Mouse (Mus musculus) lung, postnatal 0 days (tissue): ENCODE measurements around the gene Zfp827. TPM values are rescaled to one million over a fixed set of nuclear protein-coding genes. Genes with fewer than 3 reads are reported as not detected.

Experiments used
- ATAC-seq: fragments of 200-750 bp; cut with Nextera tagmentation; 2 replicates; pipeline ENCODE4 v1.8.0; 2017; ENCODE audit warnings: moderate library complexity
- DNase-seq: peaks from one replicate; pipeline ENCODE4 v3.0.0-alpha.2; 2016; ENCODE audit warnings: low spot score
- H3K27ac ChIP-seq: fragments of 300-500 bp; sonication (generic); 2 replicates; pipeline ENCODE4 v1.5.1; 2014; ENCODE audit warnings: antibody characterized with exemption, mild to moderate bottlenecking, low read length, mixed read lengths
- H3K27me3 ChIP-seq: fragments of 300-500 bp; sonication (generic); replicated peaks from 2 replicates; pipeline ENCODE4 v1.6.1; 2014; ENCODE audit warnings: low read length, mixed read lengths; ENCODE audit not compliant: insufficient read depth
- H3K36me3 ChIP-seq: fragments of 300-500 bp; sonication (generic); 2 replicates; pipeline ENCODE4 v1.6.1; 2014; ENCODE audit warnings: low read length, mixed read lengths; ENCODE audit not compliant: insufficient read depth
- H3K4me1 ChIP-seq: fragments of 300-500 bp; sonication (generic); 2 replicates; pipeline ENCODE4 v1.6.1; 2014; ENCODE audit warnings: antibody characterized with exemption, low read depth, low read length, mixed read lengths; ENCODE audit not compliant: insufficient read depth
- H3K4me2 ChIP-seq: fragments of 300-500 bp; sonication (generic); replicated peaks from 2 replicates; pipeline ENCODE4 v1.6.1; 2014; ENCODE audit warnings: low read depth, mild to moderate bottlenecking, low read length, moderate library complexity, mixed read lengths
- H3K4me3 ChIP-seq: fragments of 300-500 bp; sonication (generic); 2 replicates; pipeline ENCODE4 v1.5.1; 2014; ENCODE audit warnings: low read depth, low read length
- H3K9ac ChIP-seq: fragments of 300-500 bp; sonication (generic); replicated peaks from 2 replicates; pipeline ENCODE4 v1.6.1; 2014; ENCODE audit warnings: low read depth, mild to moderate bottlenecking
- H3K9me3 ChIP-seq: fragments of 300-500 bp; sonication (generic); 2 replicates; pipeline ENCODE4 v1.6.1; 2016; ENCODE audit warnings: low read length, mixed read lengths
- CTCF ChIP-seq: IDR thresholded peaks from 2 replicates; pipeline ENCODE4 v1.5.1; 2016; ENCODE audit warnings: antibody characterized with exemption, mild to moderate bottlenecking
- EP300 ChIP-seq: IDR thresholded peaks from 2 replicates; pipeline ENCODE4 v1.6.1; 2016; ENCODE audit warnings: antibody characterized with exemption, mild to moderate bottlenecking, control low read depth
- WGBS: fragments of 180-500 bp; shearing (Covaris S2); extraction: QIAGEN DNeasy Blood & Tissue Kit; methylation state at CpG from one replicate; pipeline ENCODE4 v1.1.7; 2014; 5-methylcytosine and 5-hydroxymethylcytosine counted together
- polyA plus RNA-seq: library from polyadenylated mRNA; unstranded; fragments of >200 nt; fragmentation: Nextera tagmentation; extraction: Ambion mirVana; gene quantifications from 2 replicates; pipeline ENCODE4 v1.2.1, GENCODE M21; 2015

The Zfp827 gene
- polyA plus RNA-seq, 1 experiment from 2014 or later = 3.4 TPM

- H3K4me1 ChIP-seq = no peaks in the 10 kb centered on the region
- no peak overlapping the region for H3K4me2 ChIP-seq
- H3K4me3 ChIP-seq = no peak overlapping the region
- DNase-seq = no peak
- TF ChIP-seq CTCF = no peak
- no peak for TF ChIP-seq EP300
- WGBS = 78% methylated on average over 3 of the region's 3 CpGs
- no peaks in the 10 kb centered on the region for H3K27me3 ChIP-seq
- no peak overlapping the region for H3K9ac ChIP-seq
- H3K9me3 ChIP-seq = no peaks in the 10 kb centered on the region
- H3K27ac ChIP-seq = no peak overlapping the region
- ATAC-seq = no peak
- H3K36me3 ChIP-seq = no peaks in the 10 kb centered on the region
Observed at GRCm38 (mm10) chr8:79226046-79226445, 197.8 kb downstream of the Zfp827 start.

GRCm38 (mm10) chr8:79227194-79227593 lies 199.0 kb downstream of the Zfp827 start:
- no peak for TF ChIP-seq EP300
- no peak for TF ChIP-seq CTCF
- H3K4me2 ChIP-seq = no peak overlapping the region
- no peaks in the 10 kb centered on the region for H3K36me3 ChIP-seq
- H3K9ac ChIP-seq = no peak overlapping the region
- DNase-seq (no peak), ATAC-seq (no peak)
- H3K9me3 ChIP-seq = no peaks in the 10 kb centered on the region
- H3K4me3 ChIP-seq = no peak overlapping the region
- no peaks in the 10 kb centered on the region for H3K27me3 ChIP-seq
- no peaks in the 10 kb centered on the region for H3K4me1 ChIP-seq
- H3K27ac ChIP-seq = no peak overlapping the region
- 75% methylated on average over 4 of the region's 4 CpGs for WGBS

GRCm38 (mm10) chr8:79227916-79228315 lies 199.7 kb downstream of the Zfp827 start:
- Histone ChIP-seq H3K4me2 (no peak overlapping the region), H3K36me3 (no peaks in the 10 kb centered on the region), H3K9ac (no peak overlapping the region), H3K9me3 (no peaks in the 10 kb centered on the region), H3K4me1 (no peaks in the 10 kb centered on the region), H3K4me3 (no peak overlapping the region), H3K27me3 (no peaks in the 10 kb centered on the region), H3K27ac (no peak overlapping the region)
- 83% methylated on average over 3 of the region's 3 CpGs for WGBS
- DNase-seq (no peak), ATAC-seq (no peak)
- TF ChIP-seq CTCF (no peak), EP300 (no peak)

- Histone ChIP-seq H3K9me3 (no peaks in the 10 kb centered on the region), H3K4me1 (no peaks in the 10 kb centered on the region), H3K4me2 (no peak overlapping the region), H3K36me3 (no peaks in the 10 kb centered on the region), H3K27ac (no peak overlapping the region), H3K9ac (no peak overlapping the region), H3K4me3 (no peak overlapping the region), H3K27me3 (no peaks in the 10 kb centered on the region)
- DNase-seq = no peak
- 82% methylated on average over 8 of the region's 8 CpGs for WGBS
- TF ChIP-seq EP300 (no peak), CTCF (no peak)
- ATAC-seq = no peak
Observed at GRCm38 (mm10) chr8:79229266-79229888, 201.1 kb downstream of the Zfp827 start.

- H3K27ac ChIP-seq = no peak overlapping the region
- H3K4me2 ChIP-seq = no peak overlapping the region
- 53% methylated on average over 3 of the region's 3 CpGs for WGBS
- H3K27me3 ChIP-seq = no peaks in the 10 kb centered on the region
- H3K36me3 ChIP-seq = no peaks in the 10 kb centered on the region
- H3K4me1 ChIP-seq = no peaks in the 10 kb centered on the region
- ATAC-seq (no peak), DNase-seq (no peak)
- no peak for TF ChIP-seq CTCF
- TF ChIP-seq EP300 = no peak
- no peaks in the 10 kb centered on the region for H3K9me3 ChIP-seq
- H3K9ac ChIP-seq = no peak overlapping the region
- H3K4me3 ChIP-seq = no peak overlapping the region
Observed at GRCm38 (mm10) chr8:79239320-79239719, 211.1 kb downstream of the Zfp827 start.

- Histone ChIP-seq H3K27ac (no peak overlapping the region), H3K27me3 (no peaks in the 10 kb centered on the region), H3K4me1 (no peaks in the 10 kb centered on the region), H3K4me2 (no peak overlapping the region), H3K9me3 (no peaks in the 10 kb centered on the region), H3K9ac (no peak overlapping the region), H3K4me3 (no peak overlapping the region), H3K36me3 (no peaks in the 10 kb centered on the region)
- no peak for TF ChIP-seq EP300
- no peak for TF ChIP-seq CTCF
- DNase-seq (no peak), ATAC-seq (no peak)
- WGBS = 72% methylated on average over 7 of the region's 7 CpGs
Observed at GRCm38 (mm10) chr8:79239996-79240395, 211.8 kb downstream of the Zfp827 start.

Other genes starting within 250 kb of the Zfp827 start
- gene Lsm6, start 207.3 kb upstream of the Zfp827 start, polyA plus RNA-seq = 82.9 and 96.4 TPM in 2 replicates
- not detected in 2 replicates for gene 1700011L22Rik, start 220.1 kb downstream of the Zfp827 start, polyA plus RNA-seq